Mouse (Mus musculus) thymus, postnatal 36 days (tissue): Measurements from ENCODE around the gene Osbpl2.

ENCODE experiments used
- DNase-seq, 2 experiments: peaks; one replicate each; pipeline ENCODE4 v3.0.0; 2022; ENCODE audit warnings: mixed read lengths in 2 of 2

The Osbpl2 gene

DNA sequence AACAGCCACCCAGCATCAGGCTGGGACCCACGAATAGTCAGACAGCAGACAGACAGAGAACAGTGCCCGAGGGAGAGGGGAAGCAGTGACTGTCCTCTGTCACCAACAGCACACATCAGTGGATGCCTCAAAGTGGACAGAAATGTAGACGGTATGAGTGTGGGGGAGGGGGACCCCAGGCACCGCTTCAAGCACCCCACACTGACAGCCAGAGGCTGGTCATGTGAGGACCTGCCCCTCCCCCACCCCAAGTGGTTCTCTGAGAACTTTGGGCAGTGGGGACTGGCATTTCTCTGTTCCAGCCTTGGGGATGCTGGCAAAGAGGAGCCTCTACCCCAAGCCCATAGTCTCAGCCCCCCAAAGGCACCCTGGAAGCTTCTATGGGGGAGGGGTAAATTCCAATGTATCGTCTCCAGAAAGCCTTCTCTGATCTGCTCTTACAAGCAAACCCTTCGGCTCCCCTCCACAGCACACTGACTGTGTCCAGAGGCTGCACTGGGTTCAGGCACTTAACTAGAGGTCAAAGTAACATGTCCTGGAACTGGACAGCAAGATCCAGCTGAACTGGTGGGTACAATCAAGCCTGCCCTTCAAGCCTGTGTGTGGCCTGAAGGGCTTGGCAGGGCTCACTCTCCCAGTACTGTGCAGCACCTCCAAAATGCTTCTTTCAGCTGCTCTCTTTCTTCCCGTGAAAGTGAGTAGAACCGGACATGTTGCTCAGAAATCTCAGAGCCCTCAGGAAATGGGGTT, 13.5 kb upstream of the Osbpl2 start:
- DNase-seq = no peak

DNA sequence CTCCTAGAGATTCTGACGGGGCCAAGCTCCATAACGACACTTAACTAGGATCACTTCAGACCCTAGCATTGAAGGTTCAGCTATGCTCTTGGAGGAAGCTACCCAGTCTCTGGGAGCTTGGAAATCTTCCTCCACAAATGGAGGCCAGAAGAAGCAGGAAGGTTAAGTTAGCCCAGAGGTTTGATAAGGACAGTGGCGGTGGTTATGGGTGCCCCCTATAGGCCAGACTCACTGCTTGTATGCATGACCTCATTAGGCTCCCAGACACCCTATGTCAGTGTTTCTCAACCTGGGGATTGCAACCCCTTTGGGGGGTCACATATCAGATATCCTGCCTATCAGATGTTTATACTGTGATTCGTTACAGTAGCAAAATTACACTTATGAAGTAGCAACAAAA, 12.0 kb upstream of the Osbpl2 start:
- DNase-seq = peak; percentile 49

DNA sequence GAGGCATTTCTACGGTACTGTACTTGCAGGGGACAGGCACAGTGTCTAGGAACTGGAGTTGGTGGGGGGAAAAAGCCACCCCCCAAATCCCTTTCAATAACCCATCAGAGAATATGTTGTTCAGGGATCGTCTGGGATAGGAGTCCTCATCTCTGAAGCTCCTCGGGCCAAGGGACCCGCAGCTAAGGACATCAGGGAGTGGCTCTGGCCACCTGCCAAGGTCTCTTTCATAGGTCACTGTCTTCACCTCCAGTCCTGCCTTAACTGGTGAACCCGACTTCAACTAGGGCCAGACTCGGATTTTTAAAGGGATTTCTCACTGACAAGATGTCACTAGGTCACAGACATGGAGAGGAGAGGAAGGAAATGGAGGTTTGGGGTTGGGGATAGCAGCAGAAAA, 10.8 kb upstream of the Osbpl2 start:
- DNase-seq = no peak

DNA sequence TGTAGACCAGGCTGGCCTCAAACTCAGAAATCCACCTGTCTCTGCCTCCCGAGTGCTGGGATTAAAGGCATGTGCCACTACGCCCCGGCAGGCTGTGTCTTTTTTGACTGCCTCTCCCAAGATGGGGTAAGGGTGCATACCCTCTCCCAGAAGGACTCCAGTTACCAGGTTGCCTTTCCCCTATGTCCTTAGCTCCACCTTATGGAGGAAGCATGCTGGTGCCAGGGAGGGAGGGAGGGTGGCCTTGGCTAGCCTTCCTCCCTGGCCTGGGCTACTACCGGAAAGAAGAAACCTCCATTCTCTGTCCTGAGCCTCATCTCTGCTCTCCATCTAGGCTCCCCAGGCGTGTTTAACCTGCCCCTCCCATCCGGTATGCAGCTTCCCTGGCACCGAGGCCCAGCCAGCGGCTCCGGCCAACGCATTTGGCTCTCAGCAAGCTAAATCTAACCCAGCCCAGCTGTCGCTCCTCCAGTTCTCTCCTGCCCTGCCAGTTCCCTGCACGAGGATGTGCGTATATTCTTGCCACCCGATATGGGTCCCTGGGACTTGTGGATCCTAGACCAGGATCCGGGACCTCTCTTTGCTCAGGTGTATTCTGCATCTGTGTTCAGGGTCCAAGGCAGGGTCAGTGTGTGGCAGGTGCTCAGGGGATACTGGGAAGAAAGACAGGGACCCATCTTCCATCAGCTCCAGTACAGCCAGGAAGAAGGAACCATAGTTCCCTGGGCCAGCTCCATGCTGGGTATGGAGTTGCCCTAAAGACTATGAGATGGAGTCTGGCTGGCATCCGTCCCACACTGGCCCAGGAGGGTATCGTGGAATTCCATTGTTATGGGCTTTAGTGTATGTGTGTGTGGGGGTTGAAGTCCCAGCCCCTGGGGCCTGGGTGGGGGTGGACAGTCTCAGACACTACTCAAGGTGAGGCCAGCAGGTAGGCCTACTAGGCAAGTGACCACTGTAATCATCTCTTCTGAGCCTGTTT, 4.9 kb upstream of the Osbpl2 start:
- no peak for DNase-seq

DNA sequence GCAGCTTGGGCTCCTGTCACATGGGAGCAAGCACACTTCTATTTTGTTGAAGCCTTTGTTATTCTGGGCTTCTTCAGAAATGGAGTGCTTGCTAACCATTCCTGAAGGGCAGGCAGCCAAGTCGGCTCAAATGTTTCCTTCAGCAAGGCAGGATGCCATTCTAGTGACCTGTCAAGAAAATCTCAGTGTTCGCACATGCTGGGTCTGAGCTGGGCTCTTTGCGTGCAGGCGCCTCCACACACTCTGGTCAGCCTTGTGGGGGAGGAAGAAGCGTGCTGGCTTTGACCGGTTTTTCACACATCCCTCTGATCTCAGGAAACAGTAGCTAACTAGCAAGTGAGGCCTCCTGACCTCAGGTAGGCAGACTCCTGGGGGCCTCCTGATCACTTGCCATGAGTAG, 3.8 kb upstream of the Osbpl2 start:
- no peak for DNase-seq

DNA sequence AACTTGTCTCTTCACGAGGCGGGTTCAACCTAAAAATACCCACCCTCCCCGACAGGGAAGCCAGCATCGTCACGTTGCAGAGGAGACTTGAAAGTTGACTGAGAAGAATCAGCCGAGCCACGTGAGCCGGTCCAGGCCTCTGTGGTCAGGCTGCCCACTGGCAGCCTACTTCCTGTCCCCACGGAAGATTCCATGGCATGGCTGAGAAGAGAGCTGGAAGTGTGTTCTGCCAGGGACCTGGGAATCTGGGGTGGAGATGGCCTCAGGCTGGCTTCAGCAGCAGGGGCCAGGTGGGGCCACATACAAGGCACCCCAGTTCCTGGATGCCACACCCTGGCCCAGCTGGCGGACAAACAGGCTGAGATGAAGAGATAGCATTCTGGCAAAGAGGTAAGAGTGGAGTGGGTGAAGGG, 3.0 kb upstream of the Osbpl2 start:
- no peak for DNase-seq

DNA sequence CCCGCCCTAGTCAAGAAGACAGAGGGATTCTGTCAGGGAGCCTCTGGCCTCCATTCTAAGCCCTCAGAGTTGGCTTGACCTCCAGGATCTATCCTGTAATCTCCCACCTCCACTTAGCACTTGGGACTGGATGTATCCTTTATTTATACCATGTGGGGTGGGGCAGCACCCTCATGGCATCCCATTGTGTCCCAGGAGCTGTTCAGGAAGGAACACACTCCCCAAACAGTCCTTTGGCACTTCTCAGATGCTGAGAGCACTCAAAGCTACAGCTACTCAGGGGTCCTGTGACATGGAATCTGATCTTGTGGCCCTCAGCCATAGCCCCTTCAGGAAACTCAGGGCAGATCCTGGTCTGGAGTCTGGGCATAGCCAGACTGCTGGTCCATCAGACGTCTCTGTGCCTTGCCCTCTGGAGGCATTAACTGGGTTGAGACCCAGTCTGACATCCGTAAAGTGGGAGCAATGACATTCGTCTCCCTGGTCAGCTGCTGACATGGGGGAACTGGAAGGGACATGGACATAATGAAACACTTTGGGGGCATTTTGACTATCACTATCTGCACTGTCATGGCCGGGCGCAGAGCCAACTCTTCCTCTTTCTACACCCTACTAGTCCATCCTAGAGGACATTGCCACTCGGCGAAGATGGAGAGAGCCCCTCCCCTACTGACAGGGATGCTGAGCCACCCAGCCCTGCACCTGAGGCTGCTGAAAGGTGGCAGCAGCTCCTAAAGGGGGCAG, 2.2 kb upstream of the Osbpl2 start:
- no peak for DNase-seq

DNA sequence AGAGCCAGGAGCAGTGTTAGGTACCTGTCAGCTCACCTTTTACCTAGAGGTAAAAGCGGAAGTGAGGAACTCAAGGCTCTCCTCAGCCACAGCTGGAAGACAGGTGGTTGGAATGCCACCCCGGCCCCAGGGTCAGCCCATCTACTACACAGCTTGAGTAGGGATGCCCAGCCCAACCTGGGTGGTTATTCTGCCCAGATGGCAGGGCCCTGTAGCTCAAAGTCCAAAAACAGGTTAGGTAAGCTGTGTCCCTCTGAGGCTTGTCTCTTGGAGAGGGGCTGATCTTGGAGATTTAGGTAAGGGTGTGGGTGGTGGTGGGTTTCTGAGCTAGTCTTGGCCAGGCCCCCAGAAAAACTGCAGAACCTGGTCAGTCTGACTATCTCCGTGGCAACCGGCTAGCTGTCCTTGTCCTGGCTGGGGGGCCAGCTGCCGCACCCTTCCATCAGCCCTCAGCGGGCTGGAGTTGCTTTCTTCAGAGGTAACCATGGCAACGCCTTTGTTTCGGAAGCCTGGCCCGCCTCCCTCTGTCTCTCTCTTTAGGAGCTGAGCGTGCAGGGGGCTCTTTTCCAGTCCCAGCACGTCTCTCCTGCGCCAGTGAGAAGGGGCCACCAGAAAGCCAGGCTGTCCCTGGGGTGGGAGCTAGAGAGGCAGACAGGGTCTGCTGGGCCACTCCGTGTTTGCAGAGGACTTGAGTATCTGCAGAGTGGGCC, 1.5 kb upstream of the Osbpl2 start:
- peak in 1 of 2 experiments; percentile 45 for DNase-seq

DNA sequence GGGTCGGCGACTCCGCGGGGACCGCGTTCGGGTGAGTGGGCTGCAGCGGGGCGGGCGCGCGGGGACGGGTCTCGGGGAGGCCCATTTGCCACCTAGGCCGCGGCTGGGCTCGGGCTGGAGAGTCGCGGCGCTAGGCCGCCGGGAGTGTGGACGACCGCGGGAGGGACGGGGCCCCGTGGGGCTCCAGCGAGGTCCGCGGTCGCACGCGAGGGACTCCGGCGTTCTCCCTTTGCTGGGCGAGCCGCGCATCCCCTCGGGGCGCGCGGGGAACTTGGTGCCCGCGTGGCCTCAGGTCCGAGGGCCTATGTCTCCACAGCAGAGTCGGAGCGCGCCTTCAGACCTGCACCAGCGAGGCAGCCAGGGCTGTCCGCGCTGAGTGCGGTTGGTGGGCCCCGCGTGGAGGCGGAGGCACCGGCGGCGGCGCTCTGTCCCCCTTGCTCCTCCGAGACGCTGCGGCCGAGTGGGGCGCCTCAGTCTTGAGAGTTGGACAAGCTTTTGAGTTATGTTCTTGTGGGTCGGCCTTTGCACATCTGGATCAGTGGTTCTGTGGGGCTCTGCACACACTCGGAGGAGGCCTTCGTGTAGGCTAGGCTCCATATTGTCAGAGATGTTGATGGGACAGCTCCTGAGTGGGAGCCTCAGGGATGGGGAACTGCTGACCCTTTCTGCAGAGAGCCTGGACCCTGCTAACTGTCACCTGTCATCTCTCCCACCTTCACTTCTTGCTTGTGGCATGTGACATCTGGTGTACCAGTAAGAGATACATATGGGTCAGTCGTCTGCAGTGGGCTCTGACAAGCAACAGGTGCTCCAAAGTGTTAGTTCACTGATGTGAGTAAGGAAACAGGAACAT, 559 bp downstream of the Osbpl2 start:
- DNase-seq = peak in 1 of 2 experiments; percentile 63

DNA sequence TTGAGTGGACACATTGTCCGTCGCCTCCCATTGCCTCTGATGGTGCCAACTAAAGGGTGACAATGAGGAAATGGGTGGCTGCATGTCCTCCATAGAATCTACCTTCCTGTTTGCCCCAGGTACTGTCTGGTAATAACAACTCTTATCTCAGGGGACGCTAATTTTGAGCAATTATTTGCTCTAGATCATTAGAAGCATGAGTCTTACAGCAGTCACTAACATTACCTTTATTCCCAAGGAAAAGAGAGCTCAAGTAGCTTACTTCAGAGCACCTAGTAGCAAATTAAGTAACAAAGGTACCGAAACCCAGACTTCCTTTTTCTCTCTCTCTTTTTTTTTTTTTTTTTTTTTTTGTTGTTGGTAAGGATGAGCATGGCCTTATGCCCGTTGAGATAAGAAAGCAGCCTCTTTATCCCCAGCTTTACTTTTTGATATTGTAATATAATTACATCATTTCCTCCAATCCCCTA, 1.2 kb downstream of the Osbpl2 start:
- DNase-seq = no peak

DNA sequence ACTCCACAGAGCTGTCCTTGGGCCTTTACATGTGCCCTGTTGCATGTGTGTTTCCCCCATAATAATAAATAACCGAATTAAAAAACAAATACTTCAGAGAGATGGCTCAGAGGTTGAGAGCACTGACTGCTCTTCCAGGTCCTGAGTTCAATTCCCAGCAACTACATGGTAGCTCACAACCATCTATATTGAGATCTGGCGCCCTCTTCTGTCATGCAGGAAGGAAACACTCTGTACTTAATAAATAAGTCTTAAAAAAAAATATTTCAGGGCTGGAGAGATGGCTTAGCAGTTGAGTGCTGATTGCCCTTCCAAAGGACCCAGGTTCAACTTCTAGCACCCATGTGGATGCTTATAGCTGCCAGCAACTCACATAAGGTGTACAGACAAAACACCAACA, 5.1 kb downstream of the Osbpl2 start:
- no peak for DNase-seq

DNA sequence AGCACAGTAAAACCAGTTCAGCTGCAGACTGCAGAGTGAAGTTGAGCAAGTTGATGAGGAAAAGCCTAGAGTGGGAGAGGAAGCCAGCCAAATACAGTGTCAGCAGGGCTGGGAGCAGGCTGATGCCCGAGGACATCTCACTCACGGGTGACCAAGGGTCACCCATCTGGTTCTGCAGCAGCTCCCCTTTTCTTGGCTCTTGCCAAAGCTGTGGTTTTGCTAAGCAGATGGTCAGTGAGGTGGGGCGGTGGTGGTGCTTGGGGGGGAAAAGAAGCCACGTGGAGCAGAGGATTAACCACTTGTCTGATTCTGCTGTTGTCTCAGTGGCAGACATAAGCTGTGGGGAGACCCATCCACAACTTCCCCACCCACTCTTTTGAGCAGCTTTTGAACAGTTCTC, 7.1 kb downstream of the Osbpl2 start:
- no peak for DNase-seq

DNA sequence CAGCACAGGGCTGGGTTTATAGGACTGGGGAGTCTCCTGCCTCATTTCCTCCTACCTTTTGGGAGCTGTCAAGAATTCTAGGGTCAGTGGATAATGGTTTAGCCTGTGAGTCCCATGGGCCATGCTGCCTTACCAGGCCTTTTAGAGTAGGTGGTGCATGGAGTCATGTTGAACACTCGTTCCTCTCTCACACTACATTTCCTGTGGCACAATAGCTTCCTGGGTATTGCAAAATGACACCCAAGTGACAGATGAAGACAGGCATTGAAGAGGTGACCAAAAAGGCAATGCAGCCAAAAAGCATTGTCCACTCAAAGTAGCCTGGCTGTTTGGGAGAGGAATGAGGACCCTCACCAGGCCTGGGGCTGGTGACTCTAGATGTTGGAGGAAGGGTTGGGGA, 8.6 kb downstream of the Osbpl2 start:
- no peak for DNase-seq

DNA sequence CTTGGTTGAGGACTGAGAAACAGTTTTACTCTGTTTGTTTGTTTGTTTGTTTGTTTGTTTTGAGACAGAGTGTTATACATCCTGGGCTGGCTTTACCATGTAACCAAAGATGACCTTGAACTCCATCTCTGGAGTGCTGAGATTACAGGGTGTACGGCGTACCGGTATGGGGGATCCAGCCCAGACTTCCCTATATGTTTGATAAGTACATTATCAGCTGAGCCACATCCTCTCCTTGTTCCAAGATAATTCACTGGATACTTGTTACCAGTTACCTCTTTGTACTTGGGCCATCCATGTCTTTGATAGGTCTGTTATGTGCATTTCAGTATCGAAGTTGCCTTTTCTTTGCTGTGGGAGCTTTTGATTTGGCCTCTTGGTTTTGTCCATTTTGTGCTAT, 14.1 kb downstream of the Osbpl2 start:
- no peak for DNase-seq

DNA sequence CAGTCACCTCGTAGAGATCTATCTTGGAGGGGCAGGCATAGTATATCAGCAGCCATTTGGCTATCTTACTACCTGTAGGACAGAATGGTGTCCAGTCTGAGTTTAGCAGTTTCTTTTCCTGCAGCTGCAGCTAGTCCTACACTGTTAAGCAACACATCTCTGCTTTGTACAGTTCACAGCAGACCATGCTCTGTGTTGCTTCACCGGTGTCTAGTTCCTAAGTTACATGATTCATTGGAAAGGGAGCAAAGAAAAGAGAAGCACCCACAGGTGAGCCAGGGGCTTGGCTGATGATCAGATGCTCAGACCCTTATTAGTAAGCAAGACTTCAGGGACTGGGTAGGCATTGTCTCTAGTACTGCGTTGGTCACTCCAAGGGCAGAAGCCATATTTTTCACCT, 14.8 kb downstream of the Osbpl2 start:
- no peak for DNase-seq

DNA sequence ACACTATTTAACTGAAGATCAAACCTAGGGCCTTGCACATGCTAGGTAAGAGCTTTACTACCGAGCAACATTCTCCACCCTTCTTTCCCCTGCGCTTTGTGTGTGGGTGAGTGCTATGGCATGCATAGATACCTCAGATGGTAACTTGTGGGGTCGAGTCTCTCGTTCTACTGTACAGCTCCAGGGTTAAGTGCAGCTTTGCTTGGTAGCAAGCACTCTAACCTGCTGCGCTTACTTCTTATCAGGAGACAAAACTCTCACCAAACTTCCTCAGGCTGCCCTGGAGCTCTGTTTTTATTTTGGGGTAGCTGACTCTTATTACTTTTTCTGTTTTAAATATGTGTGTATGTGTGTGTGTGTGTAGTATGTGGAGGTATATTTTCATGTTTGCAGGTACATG, 16.3 kb downstream of the Osbpl2 start:
- DNase-seq = no peak

DNA sequence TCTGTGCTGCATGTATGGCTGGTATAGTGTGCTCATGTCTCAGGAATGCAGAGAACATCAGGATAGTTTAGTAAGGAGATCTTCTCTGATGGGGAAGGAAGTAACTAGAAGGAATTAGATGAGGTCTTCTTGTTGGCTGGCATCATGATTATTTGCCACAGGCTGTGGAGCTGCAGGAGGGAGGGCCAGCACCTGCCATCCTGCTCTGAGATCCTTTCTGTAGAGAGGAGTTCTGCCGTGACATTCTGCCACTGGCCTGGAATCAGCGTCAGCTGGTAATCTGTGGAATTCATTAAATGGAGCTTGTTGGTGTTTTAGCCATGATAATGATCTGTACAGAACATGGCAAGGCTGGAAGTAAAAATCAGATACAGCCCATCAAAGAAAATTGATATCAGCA, 27.0 kb downstream of the Osbpl2 start:
- DNase-seq = no peak

DNA sequence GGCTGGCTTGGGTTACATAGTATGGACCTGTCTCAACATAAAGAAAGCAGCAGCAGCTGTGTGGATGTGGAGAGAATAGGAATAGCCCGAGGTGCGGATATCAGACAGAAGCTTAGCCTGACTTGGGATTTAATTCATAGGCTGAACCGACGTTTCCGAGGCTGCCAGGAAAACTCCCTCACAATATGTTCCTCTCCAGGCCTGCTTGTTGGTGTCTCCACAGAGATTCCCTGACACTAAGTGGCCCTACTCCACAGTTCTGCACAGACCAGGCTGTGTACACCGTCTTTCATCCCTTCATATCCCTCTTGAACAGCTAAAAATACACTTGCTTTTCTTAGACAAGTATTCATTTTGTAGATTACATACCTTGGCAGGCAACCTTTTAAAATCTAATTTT, 28.3 kb downstream of the Osbpl2 start:
- no peak for DNase-seq

DNA sequence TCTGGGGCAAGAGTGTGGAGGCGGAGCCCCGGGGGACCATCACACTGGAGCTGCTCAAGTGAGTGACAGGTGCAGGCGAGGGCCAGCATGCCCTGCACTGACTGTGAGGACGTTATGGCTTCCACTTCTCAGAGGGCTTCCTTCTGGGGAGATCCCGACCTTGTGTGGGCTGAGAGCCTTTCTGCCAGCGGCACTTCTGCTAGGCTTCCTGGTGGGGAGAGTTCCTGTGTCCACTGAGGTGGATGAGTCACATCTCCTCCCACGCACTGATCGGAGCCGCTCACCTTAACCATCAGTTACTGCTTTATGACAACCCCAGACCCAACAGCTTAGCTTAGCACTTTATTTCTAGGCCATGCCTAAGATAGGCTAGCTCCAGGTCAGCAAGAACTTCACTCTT, 29.4 kb downstream of the Osbpl2 start:
- no peak for DNase-seq

DNA sequence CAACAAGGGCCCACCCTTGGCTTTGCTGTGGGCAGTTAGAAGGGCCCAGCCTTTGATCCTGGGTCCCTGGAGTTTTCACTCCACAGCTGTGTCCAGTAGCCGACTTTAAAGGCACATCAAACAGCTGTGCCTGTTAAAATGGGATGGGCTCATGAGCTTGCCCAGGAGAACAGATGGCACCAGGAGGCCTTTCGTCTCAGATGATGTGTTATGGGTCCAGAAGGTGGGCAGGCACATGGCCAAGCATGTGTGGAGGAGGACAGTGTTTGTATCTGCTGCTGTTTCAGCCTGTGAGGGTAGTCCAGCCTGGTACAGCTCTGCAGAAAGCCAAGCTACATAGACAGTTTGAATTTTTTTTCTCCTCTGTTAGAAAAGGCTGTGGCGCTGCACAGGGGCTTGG, 35.7 kb downstream of the Osbpl2 start:
- no peak for DNase-seq

DNA sequence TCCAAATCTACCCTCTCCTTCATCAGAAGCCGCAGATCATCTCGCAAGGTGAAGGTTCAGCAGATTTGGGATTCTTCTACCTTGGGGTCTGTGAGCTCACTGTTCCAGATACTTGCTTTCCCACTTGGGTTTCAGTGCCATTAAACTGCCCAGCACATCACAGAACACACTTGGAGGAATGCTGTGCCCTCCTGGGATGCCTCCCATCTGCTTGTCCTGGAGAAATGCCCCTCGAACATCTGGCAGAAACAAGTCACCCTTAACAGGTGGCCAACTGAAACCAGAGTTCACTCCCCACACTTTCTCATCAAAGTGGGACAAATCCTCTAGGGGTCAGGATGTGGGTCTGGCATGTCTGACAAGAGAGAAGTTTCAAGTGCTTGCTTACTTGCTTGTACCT, 39.5 kb downstream of the Osbpl2 start:
- DNase-seq = no peak

DNA sequence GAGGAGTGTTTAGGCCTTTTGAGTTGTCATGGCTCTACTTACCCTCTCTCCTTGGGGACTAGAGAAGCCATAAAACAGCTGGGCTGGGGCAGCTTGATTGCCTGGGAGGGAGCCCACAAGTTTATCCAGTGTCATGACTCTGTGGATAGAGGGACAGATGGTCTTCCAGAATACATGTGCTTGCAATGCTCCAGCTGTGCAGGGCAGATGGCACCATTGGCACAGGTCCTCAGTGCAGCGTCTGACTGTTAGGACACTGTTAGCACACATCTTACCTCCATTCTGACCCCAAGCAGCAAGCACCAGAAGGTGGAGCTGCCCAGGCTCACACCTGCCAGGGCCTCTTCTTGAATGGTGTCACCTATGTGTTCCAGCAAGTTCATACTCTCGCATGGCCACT, 46.7 kb downstream of the Osbpl2 start:
- DNase-seq = no peak
